Mouse (Mus musculus): Measurements from ENCODE around the gene Wasl.

- no peak for TF ChIP-seq POLR2A (IDR thresholded peaks at IDR 0.05; ENCODE audit: insufficient read depth, low read depth, low read length)
- TF ChIP-seq CTCF (IDR thresholded peaks at IDR 0.05; ENCODE audit: insufficient read depth, low read depth, low read length): no peak
Observed at GRCm38 (mm10) chr6:24602351-24602750, 62.5 kb downstream of the Wasl start.
